Mouse (Mus musculus) erythroblast, embryonic 14.5 days (primary cell): Measurements from ENCODE around the gene Pde4d. TPM values are rescaled to one million over a fixed set of nuclear protein-coding genes. Genes with fewer than 3 reads are reported as not detected.

Source experiments
- H3K27me3 ChIP-seq: 2 replicates; pipeline ENCODE4 v1.6.1; 2012; ENCODE audit warnings: inconsistent platforms; ENCODE audit not compliant: control insufficient read depth
- H3K36me3 ChIP-seq: 2 replicates; pipeline ENCODE4 v1.6.1; 2012; ENCODE audit warnings: mild to moderate bottlenecking, inconsistent platforms; ENCODE audit not compliant: control insufficient read depth
- H3K4me1 ChIP-seq: 2 replicates; pipeline ENCODE4 v1.6.1; 2012; ENCODE audit warnings: inconsistent platforms; ENCODE audit not compliant: control insufficient read depth
- H3K4me3 ChIP-seq: replicated peaks from 2 replicates; pipeline ENCODE3; 2012; ENCODE audit warnings: moderate library complexity, mild to moderate bottlenecking, inconsistent platforms
- H3K9me3 ChIP-seq: 2 replicates; pipeline ENCODE4 v1.6.1; 2012; ENCODE audit warnings: low read length, inconsistent platforms, mixed read lengths; ENCODE audit not compliant: control insufficient read depth
- GATA1 ChIP-seq: IDR thresholded peaks from 2 replicates; pipeline ENCODE4 v1.6.1; 2012; ENCODE audit warnings: low read length, inconsistent platforms, mixed read lengths
- TAL1 ChIP-seq: IDR thresholded peaks from 3 replicates; pipeline ENCODE4 v1.6.1; 2012; ENCODE audit warnings: low read length, inconsistent platforms, mixed read lengths
- polyA plus RNA-seq: library from polyadenylated mRNA; stranded (reverse); fragments of >175 nt; gene quantifications from 2 replicates; pipeline ENCODE4 v1.2.3, GENCODE M21; 2012

The Pde4d gene
- polyA plus RNA-seq, 1 experiment: 0.23 TPM

DNA sequence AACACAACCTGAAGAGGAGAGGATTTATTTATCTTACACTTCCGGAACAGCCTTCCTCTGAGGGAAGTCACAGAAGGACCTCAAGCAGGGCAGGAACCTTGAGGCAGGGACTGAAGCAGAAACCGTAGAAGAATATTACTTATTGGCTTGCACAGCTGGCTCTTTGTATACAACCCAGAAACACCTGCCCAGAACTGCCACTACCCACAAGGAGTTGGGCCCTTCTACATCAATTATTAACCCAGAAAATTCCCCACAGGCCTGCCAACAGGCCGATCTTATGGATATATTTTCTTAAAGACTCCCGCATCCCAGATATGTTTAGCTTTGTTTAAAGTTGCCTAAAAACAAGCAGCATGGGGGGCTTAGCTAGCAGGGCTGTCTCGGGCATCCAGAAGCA lies 192.5 kb downstream of the Pde4d start:
- H3K4me1 ChIP-seq: no peaks in the 10 kb centered on the region
- H3K36me3 ChIP-seq: no peaks in the 10 kb centered on the region
- TF ChIP-seq TAL1: no peak
- TF ChIP-seq GATA1: no peak
- H3K9me3 ChIP-seq: no peaks in the 10 kb centered on the region
- no peak overlapping the region for H3K4me3 ChIP-seq
- no peaks in the 10 kb centered on the region for H3K27me3 ChIP-seq

DNA sequence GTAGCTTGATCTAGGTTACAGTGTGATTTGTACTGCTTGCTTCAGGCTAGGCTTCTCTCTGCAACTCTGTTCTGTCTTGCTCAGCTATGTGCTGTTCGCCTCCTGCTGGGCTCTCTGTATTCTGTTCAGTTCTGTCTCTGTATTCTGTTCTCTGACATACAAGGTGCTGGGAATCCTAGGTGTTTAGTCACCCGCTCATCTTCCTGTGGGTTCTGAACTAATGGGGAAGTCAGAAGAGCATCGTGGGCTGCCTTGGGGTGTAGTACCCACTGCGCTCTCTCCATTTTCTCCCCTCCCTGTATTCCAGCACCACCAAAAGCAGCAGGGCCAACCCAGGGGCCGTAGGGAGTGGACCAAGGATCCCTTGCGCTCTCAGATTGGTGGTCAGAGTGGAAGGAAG lies 197.1 kb downstream of the Pde4d start:
- H3K27me3 ChIP-seq: no peaks in the 10 kb centered on the region
- TF ChIP-seq TAL1 (no peak), GATA1 (no peak)
- no peaks in the 10 kb centered on the region for H3K9me3 ChIP-seq
- no peaks in the 10 kb centered on the region for H3K4me1 ChIP-seq
- no peaks in the 10 kb centered on the region for H3K36me3 ChIP-seq
- H3K4me3 ChIP-seq: no peak overlapping the region

DNA sequence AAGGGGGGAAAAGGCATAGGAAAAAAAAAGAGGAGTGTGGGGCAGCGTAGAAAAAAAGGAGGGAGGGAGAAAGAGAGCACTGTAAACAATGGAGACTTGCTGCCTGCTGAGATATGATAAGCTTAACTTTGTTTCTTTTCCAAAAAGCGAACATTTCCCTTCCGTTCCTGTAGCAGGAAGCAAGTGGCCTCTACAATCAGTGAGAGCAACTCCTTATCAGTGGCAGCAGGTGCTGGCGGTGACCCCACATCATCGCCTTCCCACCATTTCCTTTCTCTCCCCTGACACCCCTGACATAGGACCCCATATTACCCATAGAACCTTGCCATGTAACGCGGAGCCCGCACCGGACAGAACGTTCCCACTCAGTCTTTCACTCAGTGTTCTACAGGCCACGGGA lies 197.5 kb downstream of the Pde4d start:
- Histone ChIP-seq H3K4me1 (no peaks in the 10 kb centered on the region), H3K9me3 (no peaks in the 10 kb centered on the region), H3K27me3 (no peaks in the 10 kb centered on the region), H3K36me3 (no peaks in the 10 kb centered on the region), H3K4me3 (no peak overlapping the region)
- TF ChIP-seq TAL1: no peak

DNA sequence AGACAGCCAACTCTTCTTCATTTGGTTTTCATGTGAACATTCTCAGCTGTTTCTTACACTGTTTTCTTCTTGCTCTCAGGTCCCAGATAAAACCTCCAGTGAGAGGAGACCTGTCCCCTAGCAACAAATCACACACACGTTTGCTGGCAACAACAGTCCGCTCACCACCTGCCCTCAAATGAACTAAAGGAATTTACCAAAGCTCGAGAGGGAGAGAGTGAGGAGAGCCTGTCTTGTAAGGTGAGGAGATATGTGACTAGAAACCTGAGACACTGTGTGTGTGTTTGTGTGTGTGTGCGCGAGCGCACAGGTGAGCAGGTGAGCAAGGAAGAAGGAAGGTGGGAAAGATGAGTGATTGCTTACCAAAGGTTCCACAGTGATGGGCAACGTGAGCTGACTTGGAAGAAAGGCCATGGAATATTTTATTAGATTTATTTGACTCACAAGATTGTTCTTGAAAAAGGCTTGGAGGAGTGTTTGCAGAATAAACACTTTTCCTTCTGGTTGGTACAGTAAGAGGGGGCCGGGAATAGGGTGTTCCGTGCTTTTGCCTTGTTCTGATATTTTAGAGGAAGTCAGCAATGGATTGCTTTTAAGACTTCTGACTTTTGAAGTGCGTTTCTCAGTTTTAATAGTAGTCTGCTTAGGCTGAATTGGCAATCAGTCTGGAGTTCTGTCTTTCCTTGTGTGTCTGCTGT lies 204.4 kb downstream of the Pde4d start:
- Histone ChIP-seq H3K36me3 (no peaks in the 10 kb centered on the region), H3K4me3 (no peak overlapping the region), H3K4me1 (no peaks in the 10 kb centered on the region), H3K27me3 (no peaks in the 10 kb centered on the region), H3K9me3 (no peaks in the 10 kb centered on the region)
- TF ChIP-seq GATA1: no peak
- TF ChIP-seq TAL1: no peak

DNA sequence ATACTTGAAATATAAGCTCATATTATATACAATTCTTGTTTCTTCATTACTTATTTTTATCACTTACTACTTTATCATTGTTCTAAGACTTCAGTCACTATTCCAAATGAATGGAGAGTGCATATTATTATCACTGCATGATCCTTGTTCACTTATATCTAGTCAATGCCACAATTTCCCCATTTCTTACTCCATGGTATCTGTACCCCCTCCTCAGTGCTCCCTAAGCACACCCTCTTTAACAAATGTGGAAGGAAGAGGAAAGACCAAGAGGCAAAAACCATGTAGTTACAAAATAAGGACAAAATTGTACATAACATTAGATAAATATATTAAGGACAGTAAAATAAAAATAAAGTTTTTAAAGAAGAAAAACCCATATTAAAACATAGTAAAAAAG lies 216.8 kb downstream of the Pde4d start:
- TF ChIP-seq GATA1: no peak
- no peak for TF ChIP-seq TAL1
- H3K36me3 ChIP-seq: no peaks in the 10 kb centered on the region
- H3K4me1 ChIP-seq: no peaks in the 10 kb centered on the region
- no peak overlapping the region for H3K4me3 ChIP-seq
- no peaks in the 10 kb centered on the region for H3K9me3 ChIP-seq
- no peaks in the 10 kb centered on the region for H3K27me3 ChIP-seq

DNA sequence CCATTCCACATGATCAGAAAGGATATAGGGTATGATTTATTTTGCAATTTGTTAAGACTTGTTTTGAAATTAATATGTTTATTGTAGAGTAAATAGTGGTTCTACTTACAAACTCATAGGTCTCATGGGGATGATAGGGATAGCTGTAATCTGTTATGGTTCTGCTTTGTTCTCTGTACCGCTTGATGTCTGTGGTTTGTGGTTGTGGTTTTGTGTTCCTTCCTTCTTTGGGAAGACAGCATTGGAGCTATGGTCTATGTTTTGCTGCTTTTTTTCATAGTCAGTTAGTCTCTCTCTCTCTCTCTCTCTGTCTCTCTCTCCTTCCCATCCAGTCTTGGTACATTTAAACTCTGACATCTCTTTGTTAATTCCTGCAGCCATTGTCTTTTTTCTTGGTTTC lies 217.3 kb downstream of the Pde4d start:
- TF ChIP-seq TAL1 (no peak), GATA1 (no peak)
- no peaks in the 10 kb centered on the region for H3K27me3 ChIP-seq
- no peaks in the 10 kb centered on the region for H3K9me3 ChIP-seq
- no peaks in the 10 kb centered on the region for H3K36me3 ChIP-seq
- no peaks in the 10 kb centered on the region for H3K4me1 ChIP-seq
- H3K4me3 ChIP-seq: no peak overlapping the region

DNA sequence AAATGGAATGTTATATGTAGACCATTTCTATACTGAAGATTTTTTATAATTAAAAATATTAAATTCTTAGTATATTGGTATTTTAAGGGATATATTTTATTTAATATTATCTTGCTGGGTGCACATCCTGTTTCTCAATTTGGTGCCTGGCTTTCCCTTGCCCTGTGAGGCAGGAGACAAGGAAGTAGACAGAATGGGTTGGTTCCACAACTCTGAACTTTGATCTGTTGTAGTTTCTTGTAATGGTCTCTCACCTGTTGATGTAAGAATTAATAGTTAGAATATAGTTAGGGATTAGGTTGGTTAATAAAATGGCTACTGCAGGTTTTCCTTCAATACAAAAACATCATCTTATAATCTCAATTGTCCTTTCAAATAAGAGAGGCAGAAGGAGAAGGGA lies 227.3 kb downstream of the Pde4d start:
- H3K36me3 ChIP-seq: no peaks in the 10 kb centered on the region
- no peaks in the 10 kb centered on the region for H3K9me3 ChIP-seq
- no peak overlapping the region for H3K4me3 ChIP-seq
- H3K27me3 ChIP-seq: no peaks in the 10 kb centered on the region
- TF ChIP-seq GATA1 (no peak), TAL1 (no peak)
- no peaks in the 10 kb centered on the region for H3K4me1 ChIP-seq

DNA sequence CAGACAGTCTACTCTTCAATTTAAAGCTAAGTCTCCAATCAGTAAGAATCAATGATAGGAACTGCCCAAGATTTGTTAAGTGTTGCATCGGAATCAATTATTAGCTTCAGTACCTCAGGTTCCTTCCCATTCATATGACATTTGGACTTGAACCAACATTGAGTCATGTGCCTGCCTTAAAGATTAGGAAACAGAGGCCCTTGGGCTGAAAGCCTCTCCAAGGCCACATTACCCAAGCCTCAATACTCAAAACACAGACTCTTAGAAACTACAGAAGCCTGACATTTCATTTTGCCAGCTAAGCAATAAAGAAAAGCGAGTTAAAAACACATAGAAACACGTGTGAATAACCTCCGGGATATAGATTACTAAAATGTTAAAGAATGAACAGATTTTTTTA lies 233.3 kb downstream of the Pde4d start:
- Histone ChIP-seq H3K4me1 (no peaks in the 10 kb centered on the region), H3K27me3 (no peaks in the 10 kb centered on the region), H3K36me3 (no peaks in the 10 kb centered on the region), H3K9me3 (no peaks in the 10 kb centered on the region), H3K4me3 (no peak overlapping the region)
- no peak for TF ChIP-seq TAL1
- no peak for TF ChIP-seq GATA1

DNA sequence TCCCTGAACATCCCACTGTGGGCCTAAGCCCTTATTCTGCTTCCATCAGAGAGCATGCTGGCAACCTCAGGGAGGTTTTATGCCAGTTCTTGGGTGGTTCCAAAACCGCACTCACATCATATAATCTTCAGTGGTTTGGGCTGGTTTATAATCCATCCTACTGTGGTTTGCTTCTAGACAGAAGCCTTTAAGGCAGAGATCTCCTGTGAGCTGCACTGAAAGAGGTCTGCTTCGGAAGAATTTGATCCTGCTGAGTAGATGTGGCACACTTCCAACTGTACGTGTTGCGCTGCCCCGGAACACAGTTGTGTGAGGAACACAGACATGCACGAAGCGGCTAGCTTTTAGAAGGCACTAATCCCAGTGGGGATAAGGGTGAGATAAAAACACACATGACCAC lies 236.1 kb downstream of the Pde4d start:
- H3K4me1 ChIP-seq: no peaks in the 10 kb centered on the region
- H3K4me3 ChIP-seq: no peak overlapping the region
- H3K27me3 ChIP-seq: no peaks in the 10 kb centered on the region
- no peaks in the 10 kb centered on the region for H3K9me3 ChIP-seq
- no peaks in the 10 kb centered on the region for H3K36me3 ChIP-seq
- TF ChIP-seq GATA1 (no peak), TAL1 (no peak)

DNA sequence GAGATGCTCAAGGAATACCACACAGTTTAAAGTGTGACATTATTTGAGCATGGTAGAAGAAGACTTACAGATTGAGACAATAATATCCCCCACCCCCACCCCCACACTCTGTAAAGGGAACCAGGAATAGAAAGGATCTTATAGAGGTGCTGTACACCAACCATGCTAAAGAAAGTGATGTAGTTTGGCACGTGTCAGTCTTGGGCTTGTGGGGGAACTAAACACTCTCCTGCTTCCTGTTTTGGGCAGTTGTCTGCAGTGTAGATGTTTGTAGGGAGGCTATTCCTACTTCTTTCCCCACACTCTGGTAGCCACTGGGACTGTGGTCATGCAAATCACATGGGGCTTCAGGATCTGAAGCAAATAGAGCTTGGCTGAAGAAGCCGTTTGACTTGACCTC lies 236.5 kb downstream of the Pde4d start:
- Histone ChIP-seq H3K4me1 (no peaks in the 10 kb centered on the region), H3K36me3 (no peaks in the 10 kb centered on the region), H3K9me3 (no peaks in the 10 kb centered on the region), H3K27me3 (no peaks in the 10 kb centered on the region), H3K4me3 (no peak overlapping the region)
- TF ChIP-seq TAL1 (no peak), GATA1 (no peak)
